Mouse (Mus musculus): ENCODE results near the gene Med28.

The Med28 gene

DNA sequence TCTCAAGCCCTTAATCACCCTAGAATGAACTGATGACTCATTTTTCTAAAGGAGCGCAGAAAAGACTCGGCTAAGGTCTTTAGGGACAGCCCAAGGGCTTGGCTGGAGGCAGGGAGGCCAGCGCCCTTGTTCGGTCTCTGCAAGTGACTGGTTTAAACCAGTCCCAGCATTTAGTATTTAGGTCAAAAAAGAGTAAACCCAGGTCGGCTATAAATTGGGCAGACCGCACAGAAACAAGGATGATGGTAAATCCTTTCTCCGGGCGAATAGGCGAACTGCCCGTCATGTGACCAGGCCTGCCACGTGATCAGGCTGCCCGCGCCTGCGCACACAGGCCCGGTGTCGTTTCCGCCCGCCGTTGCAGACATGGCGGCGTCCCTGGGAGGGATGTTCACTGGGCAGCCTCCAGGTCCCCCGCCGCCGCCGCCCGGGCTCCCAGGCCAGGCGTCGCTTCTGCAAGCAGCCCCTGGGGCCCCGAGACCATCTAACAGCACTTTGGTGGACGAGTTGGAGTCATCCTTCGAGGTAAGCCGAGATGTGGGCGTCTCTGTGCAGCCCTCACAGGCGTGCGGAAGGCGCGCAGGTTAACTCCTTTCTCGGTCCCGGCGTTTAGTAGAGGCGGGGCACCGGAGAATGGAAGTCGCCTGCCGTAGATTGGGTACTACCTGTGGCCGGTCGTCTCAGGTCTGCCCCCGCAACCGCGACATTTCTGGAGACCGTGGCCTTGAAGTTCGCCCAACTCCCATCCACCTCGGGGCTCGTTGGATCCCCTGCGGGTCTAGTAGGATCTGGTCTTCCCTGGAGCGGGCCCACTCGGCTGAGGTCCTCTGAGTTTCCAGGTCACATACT lies at the start of gene Med28:
Gene Med28, plus strand, starts transcription at position 270 of the 849 bp plus-strand sequence.
- peak; percentile 75 for DNase-seq (ENCODE audit: low spot score)

GRCm38 (mm10) chr5:45472880-45473450 lies 47.1 kb upstream of the Med28 start:
- DNase-seq (ENCODE audit: low spot score), result peak; percentile 66

GRCm38 (mm10) chr5:45473521-45473920 lies 46.5 kb upstream of the Med28 start:
- no peak for DNase-seq (ENCODE audit: low spot score)

GRCm38 (mm10) chr5:45474215-45474614 lies 45.8 kb upstream of the Med28 start:
- peak; percentile 87 for DNase-seq (ENCODE audit: low spot score)

DNA sequence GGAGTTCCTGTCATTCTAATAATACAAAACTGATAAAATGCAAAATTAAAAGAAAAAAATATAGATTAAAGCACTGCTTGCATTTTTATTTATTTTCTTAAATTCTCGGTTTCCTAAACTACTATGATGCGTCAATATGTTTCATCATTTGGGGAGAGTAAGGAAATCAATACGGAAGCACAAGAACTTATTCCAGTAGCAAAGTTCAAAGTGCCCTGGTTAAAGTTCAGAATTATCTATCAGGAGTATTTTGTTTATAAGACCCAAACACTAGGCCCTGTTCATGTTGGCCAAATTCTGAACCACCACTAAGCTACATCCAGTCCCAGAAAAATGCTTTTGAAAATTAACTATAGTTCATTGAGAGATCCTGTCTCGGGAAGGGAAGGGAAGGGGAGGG lies 45.3 kb upstream of the Med28 start:
- no peak for DNase-seq (ENCODE audit: low spot score)

GRCm38 (mm10) chr5:45475771-45476170 lies 44.3 kb upstream of the Med28 start:
- no peak for DNase-seq (ENCODE audit: low spot score)

- no peak for DNase-seq (ENCODE audit: low spot score)
Observed at GRCm38 (mm10) chr5:45476288-45476687, 43.7 kb upstream of the Med28 start.

- no peak for DNase-seq (ENCODE audit: low spot score)
Observed at GRCm38 (mm10) chr5:45477601-45478000, 42.4 kb upstream of the Med28 start.

DNA sequence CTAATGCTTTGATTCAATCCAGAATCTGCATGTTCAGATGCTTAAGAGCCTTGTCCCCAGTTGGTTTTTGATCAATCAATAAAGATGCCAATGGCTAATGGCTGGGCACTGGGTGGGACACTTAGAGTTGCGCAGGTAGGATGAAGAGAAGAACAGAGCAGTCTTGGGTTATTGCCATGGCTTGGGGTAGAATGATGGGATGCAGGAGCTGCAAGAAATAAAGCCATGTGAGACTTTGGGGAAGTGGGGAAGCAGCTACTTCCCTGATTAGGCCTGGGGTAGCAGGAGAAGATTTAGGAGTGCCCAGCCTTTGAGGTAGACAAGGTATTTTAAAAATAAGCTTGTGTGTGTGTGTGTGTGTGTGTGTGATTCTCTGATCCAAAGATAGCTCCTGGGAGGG lies 40.0 kb upstream of the Med28 start:
- DNase-seq (ENCODE audit: low spot score), result no peak

- DNase-seq (ENCODE audit: low spot score), result no peak
Observed at GRCm38 (mm10) chr5:45481125-45481524, 38.9 kb upstream of the Med28 start.

DNA sequence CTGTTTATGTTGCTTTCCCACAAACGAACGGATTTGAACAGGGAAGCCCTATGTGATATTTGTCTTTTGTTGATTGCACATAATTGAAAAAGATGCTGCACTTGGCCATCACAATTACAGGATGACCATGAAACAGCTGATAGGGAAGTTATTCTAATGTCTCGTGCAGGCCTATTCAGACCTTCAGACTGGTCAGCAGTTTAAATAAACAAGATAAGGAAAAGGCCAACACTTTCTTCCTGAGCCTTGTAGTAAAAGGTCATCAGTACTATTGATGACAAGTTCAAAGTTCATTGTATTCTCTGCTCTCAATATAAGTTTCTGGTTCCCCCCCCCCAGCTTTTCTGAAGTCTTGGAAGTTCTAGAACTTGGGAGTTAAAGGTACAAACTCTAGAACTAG lies 37.4 kb upstream of the Med28 start:
- no peak for DNase-seq (ENCODE audit: low spot score)

GRCm38 (mm10) chr5:45483654-45484053 lies 36.4 kb upstream of the Med28 start:
- no peak for DNase-seq (ENCODE audit: low spot score)

DNA sequence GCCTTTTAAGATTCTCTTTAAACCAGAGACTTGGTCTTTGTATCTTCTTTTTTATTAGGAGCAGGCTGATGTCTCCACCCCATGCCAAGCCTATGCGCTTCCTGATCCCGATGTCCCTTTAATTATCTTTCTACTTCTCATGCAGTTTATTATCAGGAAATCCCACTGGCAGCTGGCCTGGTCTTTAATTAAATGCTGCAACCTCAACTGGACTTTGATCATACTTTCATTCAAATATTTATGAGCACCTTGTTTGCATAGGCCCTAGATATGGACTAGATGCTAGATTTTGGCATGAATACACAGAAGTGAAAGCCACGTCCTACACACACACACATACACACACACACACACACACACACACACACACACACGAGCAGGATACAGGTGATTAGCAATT lies 28.3 kb upstream of the Med28 start:
- DNase-seq (ENCODE audit: low spot score), result no peak

- peak; percentile 96 for DNase-seq (ENCODE audit: low spot score)
Observed at GRCm38 (mm10) chr5:45493191-45494092, 26.6 kb upstream of the Med28 start, which contains the start of gene Lap3. Gene Lap3 (plus strand): TSS chr5:45493374.

- DNase-seq (ENCODE audit: low spot score), result no peak
Observed at GRCm38 (mm10) chr5:45494093-45494755, 25.8 kb upstream of the Med28 start.

- no peak for DNase-seq (ENCODE audit: low spot score)
Observed at GRCm38 (mm10) chr5:45495429-45495975, 24.5 kb upstream of the Med28 start.

GRCm38 (mm10) chr5:45496042-45496441 lies 24.0 kb upstream of the Med28 start:
- no peak for DNase-seq (ENCODE audit: low spot score)

- DNase-seq (ENCODE audit: low spot score), result no peak
Observed at GRCm38 (mm10) chr5:45496479-45496878, 23.6 kb upstream of the Med28 start.

GRCm38 (mm10) chr5:45496930-45497550 lies 23.0 kb upstream of the Med28 start:
- no peak for DNase-seq (ENCODE audit: low spot score)

- DNase-seq (ENCODE audit: low spot score), result no peak
Observed at GRCm38 (mm10) chr5:45497564-45497963, 22.5 kb upstream of the Med28 start.

- DNase-seq (ENCODE audit: low spot score), result no peak
Observed at GRCm38 (mm10) chr5:45510071-45510470, 10.0 kb upstream of the Med28 start.

Data from layer of hippocampus, adult 9-10 months (tissue).